Mouse (Mus musculus): ENCODE measurements around the gene Rnf5.

The Rnf5 gene

GRCm38 (mm10) chr17:34603375-34604060, at the start of gene Rnf5:
TSS of gene Rnf5 (minus strand) at chr17:34603690.
- DNase-seq, result peak; percentile 98

GRCm38 (mm10) chr17:34652985-34653384, 49.5 kb upstream of the Rnf5 start:
- no peak for DNase-seq

- no peak for DNase-seq
These were observed 49.1 kb upstream of the Rnf5 start for GRCm38 (mm10) chr17:34652546-34652945.

- peak; percentile 75 for DNase-seq
These were observed 48.2 kb upstream of the Rnf5 start for GRCm38 (mm10) chr17:34651507-34652221.

GRCm38 (mm10) chr17:34650781-34651180, 47.3 kb upstream of the Rnf5 start:
- DNase-seq, result peak; percentile 2

- no peak for DNase-seq
These were observed 45.8 kb upstream of the Rnf5 start for GRCm38 (mm10) chr17:34649106-34649864.

- no peak for DNase-seq
These were observed 44.8 kb upstream of the Rnf5 start for GRCm38 (mm10) chr17:34648141-34648890.

GRCm38 (mm10) chr17:34646906-34647787, 43.7 kb upstream of the Rnf5 start, which contains the start of gene Atf6b:
TSS of gene Atf6b (plus strand) at chr17:34647146.
- peak; percentile 94 for DNase-seq

- DNase-seq, result peak; percentile 24
These were observed 42.5 kb upstream of the Rnf5 start for GRCm38 (mm10) chr17:34645831-34646511.

- DNase-seq, result no peak
These were observed 41.9 kb upstream of the Rnf5 start for GRCm38 (mm10) chr17:34645256-34645829.

GRCm38 (mm10) chr17:34644608-34645007, 41.1 kb upstream of the Rnf5 start, which contains the start of gene Fkbpl:
TSS of gene Fkbpl (plus strand) at chr17:34644764.
- peak; percentile 96 for DNase-seq

GRCm38 (mm10) chr17:34643944-34644343, 40.5 kb upstream of the Rnf5 start:
- DNase-seq, result no peak

GRCm38 (mm10) chr17:34643379-34643778, 39.9 kb upstream of the Rnf5 start:
- no peak for DNase-seq

- DNase-seq, result no peak
These were observed 38.5 kb upstream of the Rnf5 start for GRCm38 (mm10) chr17:34641945-34642344.

- DNase-seq, result no peak
These were observed 37.5 kb upstream of the Rnf5 start for GRCm38 (mm10) chr17:34640778-34641601.

GRCm38 (mm10) chr17:34639461-34640255, 36.2 kb upstream of the Rnf5 start:
- DNase-seq, result no peak

GRCm38 (mm10) chr17:34637459-34637858, 34.0 kb upstream of the Rnf5 start:
- no peak for DNase-seq

- no peak for DNase-seq
These were observed 32.2 kb upstream of the Rnf5 start for GRCm38 (mm10) chr17:34635671-34636070.

- DNase-seq, result peak; percentile 91
These were observed 28.8 kb upstream of the Rnf5 start for GRCm38 (mm10) chr17:34632261-34632691.

Data from thymus, postnatal 14 days (tissue).